Mouse (Mus musculus) heart, adult 2 months (tissue): ENCODE measurements around the gene Fkbp2.

Experiments used
- CTCF ChIP-seq: fragments of 200-600 bp; IDR thresholded peaks from 2 replicates; pipeline ENCODE4 v1.8.1; 2022; ENCODE audit warnings: antibody characterized with exemption, mild to moderate bottlenecking, moderate library complexity
- EP300 ChIP-seq: fragments of 200-500 bp; IDR thresholded peaks from 2 replicates; pipeline ENCODE4 v1.6.1; 2011; ENCODE audit warnings: low read depth, low read length, control low read depth; ENCODE audit not compliant: insufficient read depth
- POLR2A ChIP-seq: fragments of 200-500 bp; IDR thresholded peaks from 2 replicates; pipeline ENCODE4 v1.6.1; 2011; ENCODE audit warnings: mild to moderate bottlenecking, low read depth, low read length, control low read depth; ENCODE audit not compliant: insufficient read depth

GRCm38 (mm10) chr19:6949532-6949931, 30.8 kb downstream of the Fkbp2 start:
- TF ChIP-seq POLR2A: no peak
- no peak for TF ChIP-seq EP300
- no peak for TF ChIP-seq CTCF
